Mouse (Mus musculus) C2C12 (cell line): ENCODE measurements at regions not wholly inside any gene's neighbourhood (a gene's known extent, or its start where the extent isn't known, plus 50 kb on each side); places are given as distances from the start of the nearest gene placed in this dataset.

ENCODE experiments used
- CEBPB ChIP-seq: IDR thresholded peaks from one replicate; pipeline ENCODE4 v1.6.1; 2011; ENCODE audit warnings: low read depth, mild to moderate bottlenecking, control low read depth, moderate library complexity
- CTCF ChIP-seq: IDR thresholded peaks from one replicate; pipeline ENCODE4 v1.5.1; 2011; ENCODE audit not compliant: control insufficient read depth, insufficient read depth, insufficient read length
- FOSL1 ChIP-seq: IDR thresholded peaks from one replicate; pipeline ENCODE4 v1.8.0; 2011; ENCODE audit warnings: mild to moderate bottlenecking, low read length; ENCODE audit not compliant: poor library complexity, insufficient read depth, severe bottlenecking
- MAX ChIP-seq: IDR thresholded peaks from one replicate; pipeline ENCODE4 v1.6.1; 2011; ENCODE audit warnings: mild to moderate bottlenecking, control low read depth
- MYOG ChIP-seq: IDR thresholded peaks from one replicate; pipeline ENCODE4 v1.6.1; 2011; ENCODE audit not compliant: control insufficient read depth, insufficient read length; ENCODE audit errors: extremely low read depth
- USF1 ChIP-seq: IDR thresholded peaks from one replicate; pipeline ENCODE4 v1.6.1; 2011; ENCODE audit warnings: low read depth, mild to moderate bottlenecking, control low read depth, moderate library complexity

DNA sequence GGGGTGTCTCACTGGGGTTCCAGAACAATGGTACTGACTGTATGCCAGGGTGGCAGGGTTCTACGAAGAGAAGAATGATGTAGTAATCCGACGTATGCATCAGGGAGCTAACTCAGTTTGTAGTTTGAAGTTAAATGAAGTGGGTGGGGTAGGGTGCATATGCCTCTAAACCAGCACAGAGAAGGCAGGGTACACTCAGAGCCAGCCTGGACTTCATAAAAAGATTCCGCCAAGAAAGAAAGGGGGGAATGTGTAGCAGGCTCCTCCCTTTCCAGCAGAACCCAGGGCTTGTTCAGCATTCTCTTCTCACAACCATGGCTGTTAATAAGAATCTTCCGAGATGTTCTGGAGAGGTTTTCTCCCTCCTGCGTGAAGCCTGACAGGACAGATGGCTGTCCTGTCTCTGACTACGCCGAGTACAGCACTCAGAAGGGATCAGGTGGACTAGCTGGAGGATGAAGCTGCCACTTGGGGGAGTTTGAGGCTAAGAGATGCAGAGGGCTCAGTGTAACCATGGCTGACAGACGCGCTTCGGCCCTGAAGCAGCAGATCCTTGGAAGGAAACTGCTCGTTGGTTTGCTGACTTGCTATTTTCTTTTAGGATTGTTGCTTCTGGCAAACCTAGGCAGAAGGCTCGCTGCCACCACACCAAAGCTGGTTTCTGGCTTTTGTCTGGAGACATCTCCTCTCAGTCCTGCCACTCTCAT is 143.4 kb upstream of the Plxnc1 start:
- no peak for TF ChIP-seq CEBPB
- TF ChIP-seq CTCF = peak; percentile 69
- TF ChIP-seq MAX = no peak
- no peak for TF ChIP-seq MYOG
- TF ChIP-seq USF1 = no peak
- no peak for TF ChIP-seq FOSL1
